Mouse (Mus musculus) limb, embryonic 11.5 days (tissue): ENCODE measurements around the gene Vmn1r34. TPM values are rescaled to one million over a fixed set of nuclear protein-coding genes. Genes with fewer than 3 reads are reported as not detected.
"Not testable (repeated sequence)": the region's sequence is repeated elsewhere in the genome, so short reads cannot be mapped to it uniquely, and the experiment has no call there.

ENCODE experiments used
- ATAC-seq: fragments of 200-750 bp; cut with Nextera tagmentation; 2 replicates; pipeline ENCODE4 v1.8.0; 2017; ENCODE audit warnings: low read depth; ENCODE audit not compliant: insufficient number of reproducible peaks, low FRiP score, low TSS enrichment
- DNase-seq: peaks from one replicate; pipeline ENCODE4 v3.0.0-alpha.2; 2015; ENCODE audit warnings: low spot score
- H3K27ac ChIP-seq: fragments of 300-500 bp; sonication (generic); replicated peaks from 2 replicates; pipeline ENCODE4 v1.5.1; 2014; ENCODE audit warnings: low read depth, mild to moderate bottlenecking, low read length
- H3K27me3 ChIP-seq: fragments of 300-500 bp; sonication (generic); 2 replicates; pipeline ENCODE4 v1.6.1; 2014; ENCODE audit warnings: mild to moderate bottlenecking, low read length, mixed read lengths; ENCODE audit not compliant: control insufficient read depth, insufficient read depth
- H3K36me3 ChIP-seq: fragments of 300-500 bp; sonication (generic); 2 replicates; pipeline ENCODE4 v1.6.1; 2014; ENCODE audit warnings: mild to moderate bottlenecking, low read length, moderate library complexity, mixed read lengths; ENCODE audit not compliant: control insufficient read depth, insufficient read depth
- H3K4me1 ChIP-seq: fragments of 300-500 bp; sonication (generic); 2 replicates; pipeline ENCODE4 v1.6.1; 2014; ENCODE audit warnings: low read length, mixed read lengths; ENCODE audit not compliant: control insufficient read depth, insufficient read depth
- H3K4me2 ChIP-seq: fragments of 300-500 bp; sonication (generic); 2 replicates; pipeline ENCODE4 v1.6.1; 2014; ENCODE audit warnings: low read depth, mild to moderate bottlenecking, moderate library complexity; ENCODE audit not compliant: severe bottlenecking
- H3K4me3 ChIP-seq: fragments of 300-500 bp; sonication (generic); 2 replicates; pipeline ENCODE4 v1.5.1; 2014; ENCODE audit warnings: low read depth, low read length
- H3K9ac ChIP-seq: fragments of 300-500 bp; sonication (generic); 2 replicates; pipeline ENCODE4 v1.6.1; 2014; ENCODE audit warnings: mild to moderate bottlenecking, low read length
- H3K9me3 ChIP-seq: fragments of 300-500 bp; sonication (generic); 2 replicates; pipeline ENCODE4 v1.6.1; 2016; ENCODE audit warnings: low read length; ENCODE audit not compliant: control insufficient read depth
- WGBS: fragments of 180-500 bp; shearing (Covaris S2); extraction: QIAGEN DNeasy Blood & Tissue Kit; methylation state at CpG from one replicate; pipeline ENCODE4 v1.1.7; 2014; 5-methylcytosine and 5-hydroxymethylcytosine counted together
- polyA plus RNA-seq: library from polyadenylated mRNA; unstranded; fragments of >200 nt; fragmentation: Nextera tagmentation; extraction: Ambion mirVana; gene quantifications from 2 replicates; pipeline ENCODE4 v1.2.1, GENCODE M21; 2014

Gene Vmn1r34
- polyA plus RNA-seq: not detected in 2 replicates

- no peak for ATAC-seq
- Histone ChIP-seq H3K9ac (no peak within 1 kb of the TSS), H3K27me3 (no peaks in the 10 kb centered on the region), H3K27ac (no peak within 1 kb of the TSS), H3K9me3 (no peaks in the 10 kb centered on the region), H3K36me3 (no peaks in the 10 kb centered on the region), H3K4me1 (no peaks in the 10 kb centered on the region), H3K4me3 (no peak within 1 kb of the TSS), H3K4me2 (no peak within 1 kb of the TSS)
- no peak for DNase-seq
- WGBS: 68% methylated on average over 1 of the region's 1 CpGs
Measured at GRCm38 (mm10) chr6:66643779-66644178, at the start of gene Vmn1r34. Gene Vmn1r34, minus strand, starts transcription at chr6:66643879.

- Histone ChIP-seq H3K27ac (no peak within 1 kb of the TSS), H3K4me3 (no peak within 1 kb of the TSS), H3K36me3 (no peaks in the 10 kb centered on the region), H3K4me2 (no peak within 1 kb of the TSS), H3K27me3 (no peaks in the 10 kb centered on the region), H3K9ac (no peak within 1 kb of the TSS), H3K9me3 (no peaks in the 10 kb centered on the region), H3K4me1 (no peaks in the 10 kb centered on the region)
- ATAC-seq: no peak
- DNase-seq: no peak
- 82% methylated on average over 3 of the region's 3 CpGs for WGBS
Measured at GRCm38 (mm10) chr6:66685806-66686205, 42.1 kb upstream of the Vmn1r34 start, which contains the start of gene Vmn1r35. Gene Vmn1r35, minus strand, starts transcription at chr6:66685906.

- not testable (repeated sequence) for H3K27me3 ChIP-seq, H3K4me3 ChIP-seq, DNase-seq, H3K36me3 ChIP-seq, H3K4me1 ChIP-seq, H3K27ac ChIP-seq, H3K9me3 ChIP-seq, H3K4me2 ChIP-seq, H3K9ac ChIP-seq, ATAC-seq
Measured at GRCm38 (mm10) chr6:66618182-66618581, 25.5 kb downstream of the Vmn1r34 start, which contains the start of gene Vmn1r33. Gene Vmn1r33, minus strand, starts transcription at chr6:66618282.

- H3K9me3 ChIP-seq: no peaks in the 10 kb centered on the region
- H3K9ac ChIP-seq: no peak overlapping the region
- H3K27ac ChIP-seq: no peak overlapping the region
- ATAC-seq (no peak), DNase-seq (no peak)
- no peaks in the 10 kb centered on the region for H3K4me1 ChIP-seq
- H3K36me3 ChIP-seq: no peaks in the 10 kb centered on the region
- no peak overlapping the region for H3K4me2 ChIP-seq
- no peaks in the 10 kb centered on the region for H3K27me3 ChIP-seq
- H3K4me3 ChIP-seq: no peak overlapping the region
Measured at GRCm38 (mm10) chr6:66595804-66596203, 47.9 kb downstream of the Vmn1r34 start.

Other genes starting within 250 kb of the Vmn1r34 start
- 124 and 136 TPM in 2 replicates for gene Mad2l1, start 108.5 kb downstream of the Vmn1r34 start, polyA plus RNA-seq
- 0.18 and 0.32 TPM in 2 replicates for gene Vmn1r32, start 83.8 kb downstream of the Vmn1r34 start, polyA plus RNA-seq
- not detected in 2 replicates for gene Vmn1r33, start 25.6 kb downstream of the Vmn1r34 start, polyA plus RNA-seq
- not detected in 2 replicates for gene Vmn1r35, start 42.0 kb upstream of the Vmn1r34 start, polyA plus RNA-seq
- gene Vmn1r36, start 75.3 kb upstream of the Vmn1r34 start, polyA plus RNA-seq: not detected in 2 replicates
- gene Vmn1r37, start 85.5 kb upstream of the Vmn1r34 start, polyA plus RNA-seq: not detected in 2 replicates
- not detected in 2 replicates for gene Vmn1r38, start 138.7 kb upstream of the Vmn1r34 start, polyA plus RNA-seq
- not detected in 2 replicates for gene Vmn1r39, start 166.7 kb upstream of the Vmn1r34 start, polyA plus RNA-seq